Mouse (Mus musculus): ENCODE results near the gene Opcml. TPM values are rescaled to one million over a fixed set of nuclear protein-coding genes. Genes with fewer than 3 reads are reported as not detected.

Opcml gene
- polyA plus RNA-seq, 1 experiment = 0.03 TPM

DNA sequence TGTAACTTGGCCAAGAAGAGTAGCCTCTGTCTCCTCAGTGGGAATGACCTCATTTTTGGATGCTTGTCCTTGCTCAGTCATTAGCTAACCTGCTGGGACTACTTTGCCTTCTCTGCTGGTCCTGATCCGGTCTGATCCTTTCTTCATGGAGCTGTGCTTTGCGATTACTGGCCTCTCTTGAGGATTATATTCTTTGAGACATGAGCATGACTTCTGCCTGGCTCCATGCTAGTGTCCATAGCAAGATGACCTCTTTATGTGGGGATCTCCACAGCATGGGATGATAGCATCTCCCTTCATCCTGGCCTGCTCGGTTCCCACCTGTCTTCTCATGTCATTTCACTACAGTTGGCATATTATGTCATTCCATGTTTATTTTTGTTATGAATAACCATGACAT, 699.8 kb downstream of the Opcml start:
- no peaks in the 10 kb centered on the region for H3K36me3 ChIP-seq (ENCODE audit: control insufficient read depth)
- no peaks in the 10 kb centered on the region for H3K4me1 ChIP-seq (ENCODE audit: control insufficient read depth)
- H3K4me3 ChIP-seq (replicated peaks) = no peak overlapping the region
- no peaks in the 10 kb centered on the region for H3K27me3 ChIP-seq (ENCODE audit: control insufficient read depth)
- TF ChIP-seq TAL1 (IDR thresholded peaks at IDR 0.05; ENCODE audit: low read length) (no peak), GATA1 (IDR thresholded peaks at IDR 0.05; ENCODE audit: low read length) (no peak)
- no peaks in the 10 kb centered on the region for H3K9me3 ChIP-seq (ENCODE audit: control insufficient read depth, low read length)

GRCm38 (mm10) chr9:28499841-28500794, 709.5 kb downstream of the Opcml start:
- Histone ChIP-seq H3K4me1 (ENCODE audit: control insufficient read depth) (no peaks in the 10 kb centered on the region), H3K9me3 (ENCODE audit: control insufficient read depth, low read length) (no peaks in the 10 kb centered on the region), H3K27me3 (ENCODE audit: control insufficient read depth) (no peaks in the 10 kb centered on the region), H3K4me3 (replicated peaks) (no peak overlapping the region), H3K36me3 (ENCODE audit: control insufficient read depth) (no peaks in the 10 kb centered on the region)
- TF ChIP-seq TAL1 (IDR thresholded peaks at IDR 0.05; ENCODE audit: low read length) (no peak), GATA1 (IDR thresholded peaks at IDR 0.05; ENCODE audit: low read length) (no peak)

- H3K4me1 ChIP-seq (ENCODE audit: control insufficient read depth) = no peaks in the 10 kb centered on the region
- no peaks in the 10 kb centered on the region for H3K36me3 ChIP-seq (ENCODE audit: control insufficient read depth)
- H3K9me3 ChIP-seq (ENCODE audit: control insufficient read depth, low read length) = no peaks in the 10 kb centered on the region
- no peak overlapping the region for H3K4me3 ChIP-seq (replicated peaks)
- no peaks in the 10 kb centered on the region for H3K27me3 ChIP-seq (ENCODE audit: control insufficient read depth)
- no peak for TF ChIP-seq GATA1 (IDR thresholded peaks at IDR 0.05; ENCODE audit: low read length)
- TF ChIP-seq TAL1 (IDR thresholded peaks at IDR 0.05; ENCODE audit: low read length) = no peak
These were observed 723.3 kb downstream of the Opcml start for GRCm38 (mm10) chr9:28513905-28514304.

GRCm38 (mm10) chr9:28533191-28533590, 742.6 kb downstream of the Opcml start:
- no peaks in the 10 kb centered on the region for H3K27me3 ChIP-seq (ENCODE audit: control insufficient read depth)
- no peak for TF ChIP-seq GATA1 (IDR thresholded peaks at IDR 0.05; ENCODE audit: low read length)
- no peak for TF ChIP-seq TAL1 (IDR thresholded peaks at IDR 0.05; ENCODE audit: low read length)
- H3K9me3 ChIP-seq (ENCODE audit: control insufficient read depth, low read length) = no peaks in the 10 kb centered on the region
- H3K36me3 ChIP-seq (ENCODE audit: control insufficient read depth) = no peaks in the 10 kb centered on the region
- H3K4me1 ChIP-seq (ENCODE audit: control insufficient read depth) = no peaks in the 10 kb centered on the region
- H3K4me3 ChIP-seq (replicated peaks) = no peak overlapping the region

- Histone ChIP-seq H3K4me1 (ENCODE audit: control insufficient read depth) (no peaks in the 10 kb centered on the region), H3K9me3 (ENCODE audit: control insufficient read depth, low read length) (no peaks in the 10 kb centered on the region), H3K36me3 (ENCODE audit: control insufficient read depth) (no peaks in the 10 kb centered on the region), H3K4me3 (replicated peaks) (no peak overlapping the region), H3K27me3 (ENCODE audit: control insufficient read depth) (no peaks in the 10 kb centered on the region)
- TF ChIP-seq TAL1 (IDR thresholded peaks at IDR 0.05; ENCODE audit: low read length) = no peak
- TF ChIP-seq GATA1 (IDR thresholded peaks at IDR 0.05; ENCODE audit: low read length) = no peak
These were observed 744.4 kb downstream of the Opcml start for GRCm38 (mm10) chr9:28535006-28535405.

GRCm38 (mm10) chr9:28536637-28537036, 746.1 kb downstream of the Opcml start:
- H3K27me3 ChIP-seq (ENCODE audit: control insufficient read depth) = no peaks in the 10 kb centered on the region
- H3K4me3 ChIP-seq (replicated peaks) = no peak overlapping the region
- no peaks in the 10 kb centered on the region for H3K36me3 ChIP-seq (ENCODE audit: control insufficient read depth)
- TF ChIP-seq GATA1 (IDR thresholded peaks at IDR 0.05; ENCODE audit: low read length) (no peak), TAL1 (IDR thresholded peaks at IDR 0.05; ENCODE audit: low read length) (no peak)
- no peaks in the 10 kb centered on the region for H3K4me1 ChIP-seq (ENCODE audit: control insufficient read depth)
- H3K9me3 ChIP-seq (ENCODE audit: control insufficient read depth, low read length) = no peaks in the 10 kb centered on the region

DNA sequence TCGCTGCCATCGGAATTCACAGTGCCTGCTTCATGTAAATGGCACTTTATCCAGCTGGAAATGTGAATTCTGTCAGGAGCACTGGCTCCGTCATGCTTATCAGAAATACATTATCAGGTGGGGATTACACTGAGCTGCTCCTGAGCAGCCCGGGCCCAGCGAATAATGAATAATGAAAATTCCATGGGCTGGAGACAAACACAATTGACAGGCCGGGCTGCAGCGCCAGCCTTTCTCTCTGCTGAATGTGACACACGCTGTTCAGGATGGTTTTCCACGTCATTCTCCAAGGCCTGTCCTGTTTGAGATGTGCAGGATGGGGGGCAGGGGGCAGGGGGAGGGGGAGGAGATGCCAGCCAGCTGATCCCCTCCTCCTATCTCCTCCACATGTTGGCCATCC, 757.6 kb downstream of the Opcml start:
- peaks cover 2% of the 10 kb centered on the region; the same call in 1 of the 2 replicates for H3K9me3 ChIP-seq (ENCODE audit: control insufficient read depth, low read length)
- no peaks in the 10 kb centered on the region for H3K4me1 ChIP-seq (ENCODE audit: control insufficient read depth)
- TF ChIP-seq TAL1 (IDR thresholded peaks at IDR 0.05; ENCODE audit: low read length) = no peak
- TF ChIP-seq GATA1 (IDR thresholded peaks at IDR 0.05; ENCODE audit: low read length) = no peak
- H3K4me3 ChIP-seq (replicated peaks) = no peak overlapping the region
- no peaks in the 10 kb centered on the region for H3K27me3 ChIP-seq (ENCODE audit: control insufficient read depth)
- no peaks in the 10 kb centered on the region for H3K36me3 ChIP-seq (ENCODE audit: control insufficient read depth)

DNA sequence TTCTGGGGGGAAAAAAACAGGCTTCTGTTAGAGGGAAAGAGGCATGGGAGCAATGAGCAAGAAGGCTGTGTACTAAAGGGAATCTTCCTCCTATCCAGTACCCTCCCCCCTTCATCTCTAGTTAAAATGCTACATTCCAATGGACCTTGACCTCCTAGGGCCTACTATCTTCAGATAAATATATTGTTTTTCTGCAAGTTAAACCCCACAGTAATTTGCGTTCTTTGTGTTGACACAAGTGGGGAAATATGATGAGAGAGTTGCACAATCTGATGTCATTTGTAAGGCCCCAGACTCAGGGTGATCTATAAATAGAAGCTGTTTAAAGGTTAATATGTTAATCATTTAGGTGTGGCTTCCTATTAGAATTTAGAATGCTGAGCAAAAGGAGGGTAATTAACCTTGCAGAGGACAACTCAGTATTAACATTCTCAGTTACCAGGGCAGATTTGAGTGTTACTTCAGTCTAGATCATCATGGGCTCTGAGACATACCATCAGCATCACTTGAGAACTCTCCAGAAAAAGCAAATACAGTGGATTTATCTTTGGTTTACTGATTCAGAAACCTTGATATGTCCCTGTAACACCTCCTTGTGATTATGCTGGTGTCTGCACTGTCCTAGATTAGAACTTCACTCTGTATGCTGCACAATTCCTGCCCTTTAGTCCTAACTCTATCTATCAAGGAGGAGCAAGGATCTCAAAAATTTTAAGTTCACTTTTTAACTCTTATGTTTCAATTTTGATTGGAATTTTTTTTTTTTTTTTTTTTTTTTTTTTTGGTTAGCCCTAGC, 762.0 kb downstream of the Opcml start:
- Histone ChIP-seq H3K4me3 (replicated peaks) (no peak overlapping the region), H3K27me3 (ENCODE audit: control insufficient read depth) (no peaks in the 10 kb centered on the region)
- TF ChIP-seq GATA1 (IDR thresholded peaks at IDR 0.05; ENCODE audit: low read length) = no peak
- no peak for TF ChIP-seq TAL1 (IDR thresholded peaks at IDR 0.05; ENCODE audit: low read length)

DNA sequence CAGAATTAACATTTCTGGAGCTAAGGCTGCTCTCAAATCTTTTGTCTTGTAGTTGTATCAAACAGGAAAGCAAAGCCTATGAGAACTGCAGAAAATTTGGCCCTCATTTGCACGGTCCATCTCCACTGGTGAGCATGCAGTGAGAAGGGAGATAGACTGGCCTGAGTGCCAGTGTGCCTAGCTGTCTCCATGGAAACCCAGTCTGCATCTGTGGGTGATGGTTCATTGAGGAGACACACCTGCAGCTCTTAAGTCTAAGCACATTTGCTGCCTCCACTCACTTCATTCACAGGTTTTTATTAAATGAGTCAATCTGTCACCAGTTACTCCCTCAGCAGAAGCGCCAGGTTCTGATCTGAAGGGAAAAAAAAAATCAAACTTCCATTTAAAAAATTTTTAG, 768.1 kb downstream of the Opcml start:
- TF ChIP-seq TAL1 (IDR thresholded peaks at IDR 0.05; ENCODE audit: low read length) (no peak), GATA1 (IDR thresholded peaks at IDR 0.05; ENCODE audit: low read length) (no peak)
- no peaks in the 10 kb centered on the region for H3K9me3 ChIP-seq (ENCODE audit: control insufficient read depth, low read length)
- H3K4me1 ChIP-seq (ENCODE audit: control insufficient read depth) = no peaks in the 10 kb centered on the region
- H3K36me3 ChIP-seq (ENCODE audit: control insufficient read depth) = no peaks in the 10 kb centered on the region
- no peaks in the 10 kb centered on the region for H3K27me3 ChIP-seq (ENCODE audit: control insufficient read depth)
- H3K4me3 ChIP-seq (replicated peaks) = no peak overlapping the region

More for the DNA sequence above, 762.0 kb downstream of the Opcml start:
- Histone ChIP-seq H3K4me1 (ENCODE audit: control insufficient read depth) (no peaks in the 10 kb centered on the region), H3K36me3 (ENCODE audit: control insufficient read depth) (no peaks in the 10 kb centered on the region), H3K9me3 (ENCODE audit: control insufficient read depth, low read length) (peaks cover 2% of the 10 kb centered on the region; the same call in 1 of the 2 replicates)

All from erythroblast, embryonic 14.5 days (primary cell).